Mouse (Mus musculus): ENCODE measurements around the gene Gm11213. TPM values are rescaled to one million over a fixed set of nuclear protein-coding genes. Genes with fewer than 3 reads are reported as not detected.

Gene Gm11213
- polyA plus RNA-seq, 1 experiment from 2014 or later, result not detected

DNA sequence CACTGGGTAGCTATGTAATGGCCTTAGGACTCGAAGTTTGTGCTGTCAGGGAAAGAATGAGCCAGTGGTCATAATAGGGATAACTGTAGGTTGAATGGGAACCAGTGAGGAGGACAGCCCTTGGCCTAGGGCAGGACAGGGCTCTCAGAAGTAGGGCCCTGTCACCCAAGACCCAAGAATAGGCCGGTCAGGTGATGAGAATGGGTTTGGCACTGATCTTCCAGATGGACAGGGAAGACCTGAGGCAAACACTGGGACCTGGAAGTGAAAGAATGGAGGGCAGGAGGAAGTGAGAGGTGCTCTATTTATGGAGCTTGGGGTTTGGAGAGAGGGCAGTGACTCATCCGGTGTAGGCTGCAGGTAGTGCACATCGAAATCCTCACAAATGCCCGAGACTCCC is 48.4 kb downstream of the Gm11213 start:
- Histone ChIP-seq H3K4me2 (replicated peaks) (no peak overlapping the region), H3K9me3 (no peaks in the 10 kb centered on the region), H3K27ac (no peak overlapping the region), H3K27me3 (0 out of 2 replicates have a peak, but pooled peaks cover 9% of the 10 kb centered on the region), H3K36me3 (peaks cover 24% of the 10 kb centered on the region), H3K9ac (replicated peaks) (no peak overlapping the region), H3K4me3 (replicated peaks) (no peak overlapping the region), H3K4me1 (replicated peaks) (peaks cover 30% of the 10 kb centered on the region)
- ATAC-seq, result no peak
- WGBS, result 68% methylated on average over 5 of the region's 5 CpGs

DNA sequence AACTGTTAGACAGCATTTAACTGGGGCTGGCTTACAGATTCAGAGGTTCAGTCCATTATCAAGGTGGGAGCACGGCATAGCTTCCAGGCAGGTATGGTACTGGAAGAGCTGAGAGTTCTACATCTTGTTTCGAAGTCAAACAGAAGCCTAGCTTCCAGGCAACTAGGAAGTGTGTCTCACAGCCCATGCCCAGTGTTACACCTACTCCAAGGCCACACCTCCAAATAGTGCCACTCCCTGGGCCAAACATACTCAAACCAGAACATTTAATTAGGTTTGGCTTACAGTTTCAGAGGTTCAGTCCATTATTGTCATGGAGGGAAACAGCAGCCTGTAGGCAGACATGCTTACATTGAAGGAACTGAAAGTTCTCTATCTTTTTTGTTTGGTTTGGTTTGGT is 50.0 kb downstream of the Gm11213 start:
- H3K36me3 ChIP-seq, result peaks cover 35% of the 10 kb centered on the region
- H3K9me3 ChIP-seq, result no peaks in the 10 kb centered on the region
- no peak overlapping the region for H3K4me3 ChIP-seq (replicated peaks)
- no peak overlapping the region for H3K9ac ChIP-seq (replicated peaks)
- whole genome bisulfite sequencing, result 93% methylated on average over 2 of the region's 2 CpGs
- H3K27me3 ChIP-seq, result 0 out of 2 replicates have a peak, but pooled peaks cover 5% of the 10 kb centered on the region
- peaks cover 29% of the 10 kb centered on the region for H3K4me1 ChIP-seq (replicated peaks)
- no peak for ATAC-seq
- H3K27ac ChIP-seq, result no peak overlapping the region
- H3K4me2 ChIP-seq (replicated peaks), result no peak overlapping the region

DNA sequence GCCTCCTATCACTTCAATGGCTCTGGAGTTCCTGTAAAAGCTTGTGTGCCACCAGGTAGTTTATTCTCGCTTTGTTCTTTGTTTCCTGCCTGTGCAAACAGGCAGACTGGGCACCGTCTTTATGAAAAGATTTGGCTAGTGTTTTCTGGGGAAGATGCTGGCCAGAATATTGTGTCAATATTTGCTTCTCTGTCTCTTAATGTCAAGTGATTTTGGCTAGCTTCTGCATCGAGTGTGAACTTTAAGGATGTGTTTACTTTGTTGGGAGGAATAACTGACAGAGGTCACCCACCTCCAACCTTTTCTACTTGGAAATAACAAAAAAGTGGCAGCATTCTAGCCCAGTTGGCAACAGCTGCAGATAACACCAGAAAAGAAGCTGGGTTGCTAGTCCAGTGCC is 50.4 kb downstream of the Gm11213 start:
- no peak for ATAC-seq
- H3K9me3 ChIP-seq, result no peaks in the 10 kb centered on the region
- no peak overlapping the region for H3K4me3 ChIP-seq (replicated peaks)
- no peak overlapping the region for H3K27ac ChIP-seq
- H3K4me2 ChIP-seq (replicated peaks), result no peak overlapping the region
- 46% methylated on average over 3 of the region's 3 CpGs for WGBS
- H3K9ac ChIP-seq (replicated peaks), result no peak overlapping the region
- peaks cover 24% of the 10 kb centered on the region for H3K4me1 ChIP-seq (replicated peaks)
- peaks cover 38% of the 10 kb centered on the region for H3K36me3 ChIP-seq
- 0 out of 2 replicates have a peak, but pooled peaks cover 5% of the 10 kb centered on the region for H3K27me3 ChIP-seq

DNA sequence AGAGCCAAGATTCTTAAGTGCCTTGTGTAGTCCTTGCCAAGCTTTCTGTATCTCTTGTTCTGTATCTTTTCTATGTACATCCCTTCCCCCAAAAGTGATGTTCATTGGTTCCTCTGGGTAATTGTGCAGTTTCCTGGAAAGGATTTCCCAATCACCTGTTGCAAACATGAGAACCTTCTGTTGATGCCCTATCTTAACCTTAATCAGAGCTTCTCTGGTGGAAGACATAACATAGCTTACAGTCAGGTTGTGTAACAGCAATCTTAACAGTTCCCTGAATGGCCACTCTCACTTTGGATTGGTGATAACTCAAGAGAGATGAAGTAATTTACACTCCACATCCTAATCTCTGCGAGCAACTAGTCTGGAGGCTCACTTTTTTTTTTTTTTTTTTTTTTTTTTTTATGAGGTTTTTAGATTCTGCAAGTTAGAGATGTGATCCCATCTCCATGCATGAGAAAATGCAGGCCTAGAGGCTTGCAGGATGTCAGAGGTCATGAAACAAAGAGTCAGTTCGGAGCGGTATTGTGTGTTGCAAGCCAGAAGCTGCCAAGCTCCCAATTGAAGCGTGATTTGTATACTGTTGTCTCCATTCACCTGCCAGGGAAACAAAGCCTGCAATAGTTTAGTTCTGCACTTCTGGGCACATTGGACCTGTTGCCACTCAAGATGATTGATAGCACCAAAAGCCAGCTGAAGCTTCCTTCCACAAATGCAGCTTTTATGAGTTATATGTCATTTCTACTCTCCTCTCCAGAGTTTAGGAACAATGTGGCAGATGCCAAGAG is 51.1 kb downstream of the Gm11213 start:
- no peak overlapping the region for H3K4me2 ChIP-seq (replicated peaks)
- no peak for ATAC-seq
- H3K9ac ChIP-seq (replicated peaks), result no peak overlapping the region
- H3K4me1 ChIP-seq (replicated peaks), result peaks cover 18% of the 10 kb centered on the region
- H3K4me3 ChIP-seq (replicated peaks), result no peak overlapping the region
- WGBS, result 22% methylated on average over 4 of the region's 4 CpGs
- H3K36me3 ChIP-seq, result peaks cover 44% of the 10 kb centered on the region
- H3K27ac ChIP-seq, result no peak overlapping the region
- H3K9me3 ChIP-seq, result no peaks in the 10 kb centered on the region
- H3K27me3 ChIP-seq, result 0 out of 2 replicates have a peak, but pooled peaks cover 5% of the 10 kb centered on the region

DNA sequence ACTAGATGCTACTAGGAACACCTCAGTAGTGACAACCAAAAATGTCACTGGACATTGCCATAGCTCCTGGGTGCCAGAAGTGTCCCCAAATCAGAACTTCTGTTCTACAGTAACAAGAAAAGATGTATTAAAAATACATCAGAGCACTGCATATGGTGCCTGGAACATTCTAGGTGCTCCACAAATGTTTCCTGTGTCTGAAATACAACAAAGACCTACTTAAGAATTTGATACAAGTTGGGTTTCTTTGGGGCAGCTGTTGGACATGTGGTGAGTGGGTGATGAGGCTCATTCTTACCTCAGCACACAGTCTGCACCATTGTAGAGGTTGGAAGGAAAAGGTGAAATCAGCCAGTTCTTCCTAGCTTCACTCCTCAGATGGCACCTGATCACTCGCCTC is 52.2 kb downstream of the Gm11213 start:
- no peak for ATAC-seq
- Histone ChIP-seq H3K9ac (replicated peaks) (no peak overlapping the region), H3K4me3 (replicated peaks) (no peak overlapping the region), H3K4me1 (replicated peaks) (peaks cover 17% of the 10 kb centered on the region), H3K27me3 (0 out of 2 replicates have a peak, but pooled peaks cover 4% of the 10 kb centered on the region), H3K36me3 (peaks cover 52% of the 10 kb centered on the region), H3K27ac (no peak overlapping the region), H3K9me3 (no peaks in the 10 kb centered on the region), H3K4me2 (replicated peaks) (no peak overlapping the region)
- WGBS, result 93% methylated on average over 1 of the region's 1 CpGs

DNA sequence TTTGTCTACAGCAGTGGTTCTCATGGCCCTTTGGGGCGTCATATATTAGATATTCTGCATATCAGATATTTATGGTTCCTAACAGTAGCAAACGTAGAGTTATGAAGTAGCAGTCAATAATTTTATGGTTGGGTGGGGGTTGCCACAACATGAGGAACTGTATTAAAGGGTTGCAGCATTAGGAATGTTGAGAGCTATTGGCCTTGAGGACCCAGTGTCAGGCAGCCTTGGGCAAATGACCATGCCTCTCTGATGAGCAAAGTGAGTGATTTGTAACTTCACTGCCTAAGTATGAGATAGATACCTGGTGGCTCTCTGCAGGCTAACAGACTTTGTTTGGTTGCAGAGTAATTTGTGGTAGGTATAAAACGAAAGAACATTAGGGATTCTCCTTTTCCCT is 54.2 kb downstream of the Gm11213 start:
- no peak overlapping the region for H3K4me3 ChIP-seq (replicated peaks)
- peaks cover 28% of the 10 kb centered on the region for H3K4me1 ChIP-seq (replicated peaks)
- H3K9ac ChIP-seq (replicated peaks), result no peak overlapping the region
- no peak for ATAC-seq
- peaks cover 52% of the 10 kb centered on the region for H3K36me3 ChIP-seq
- H3K27me3 ChIP-seq, result no peaks in the 10 kb centered on the region
- no peak overlapping the region for H3K27ac ChIP-seq
- WGBS, result 97% methylated on average over 3 of the region's 3 CpGs
- no peak overlapping the region for H3K4me2 ChIP-seq (replicated peaks)
- H3K9me3 ChIP-seq, result no peaks in the 10 kb centered on the region

DNA sequence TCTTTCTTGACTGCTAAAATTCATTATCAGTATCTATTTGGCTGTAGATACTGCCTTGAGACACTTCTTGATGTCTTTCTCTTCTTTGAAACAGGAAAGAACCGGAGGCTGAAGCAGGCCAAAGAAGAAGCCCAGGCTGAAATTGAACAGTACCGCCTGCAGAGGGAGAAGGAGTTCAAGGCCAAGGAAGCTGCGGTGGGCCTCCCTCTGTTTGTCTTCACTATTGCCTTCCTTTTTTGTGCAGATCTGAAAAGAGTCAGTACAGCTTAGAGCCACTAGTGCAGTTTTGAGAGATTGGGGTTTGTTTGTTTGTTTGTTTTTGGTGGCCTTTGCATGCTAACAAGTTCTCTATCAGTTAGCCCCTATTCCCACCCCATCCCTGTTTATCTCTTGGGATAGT is 56.6 kb downstream of the Gm11213 start:
- no peaks in the 10 kb centered on the region for H3K27me3 ChIP-seq
- H3K4me3 ChIP-seq (replicated peaks), result no peak overlapping the region
- H3K4me2 ChIP-seq (replicated peaks), result no peak overlapping the region
- peaks cover 43% of the 10 kb centered on the region for H3K36me3 ChIP-seq
- H3K9ac ChIP-seq (replicated peaks), result no peak overlapping the region
- ATAC-seq, result no peak
- 76% methylated on average over 3 of the region's 3 CpGs for WGBS
- H3K4me1 ChIP-seq (replicated peaks), result peaks cover 34% of the 10 kb centered on the region
- H3K9me3 ChIP-seq, result no peaks in the 10 kb centered on the region
- no peak overlapping the region for H3K27ac ChIP-seq

DNA sequence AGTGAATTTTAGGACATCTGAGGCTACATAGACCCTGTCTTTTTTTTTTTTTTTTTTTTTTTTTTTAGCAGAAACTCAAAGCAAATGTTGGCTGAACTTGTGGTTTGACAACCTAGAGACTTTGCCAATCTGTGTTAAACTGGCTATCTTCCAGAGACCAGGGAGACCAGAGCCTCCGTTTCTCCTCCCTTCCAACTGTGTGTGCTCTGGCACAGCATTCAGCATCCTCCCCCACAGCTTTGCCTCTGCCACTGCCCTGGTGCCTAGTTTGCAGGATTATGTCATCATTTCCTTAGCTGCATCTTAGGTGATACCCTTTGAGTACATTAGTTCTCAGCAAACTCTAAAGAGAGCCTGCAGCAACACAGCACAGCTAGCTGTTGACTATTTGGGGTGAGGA is 57.3 kb downstream of the Gm11213 start:
- H3K9ac ChIP-seq (replicated peaks), result no peak overlapping the region
- no peak overlapping the region for H3K4me2 ChIP-seq (replicated peaks)
- H3K4me1 ChIP-seq (replicated peaks), result peaks cover 34% of the 10 kb centered on the region
- no peak overlapping the region for H3K4me3 ChIP-seq (replicated peaks)
- peaks cover 39% of the 10 kb centered on the region for H3K36me3 ChIP-seq
- ATAC-seq, result no peak
- H3K27ac ChIP-seq, result no peak overlapping the region
- H3K9me3 ChIP-seq, result no peaks in the 10 kb centered on the region
- H3K27me3 ChIP-seq, result no peaks in the 10 kb centered on the region
- WGBS, result 91% methylated on average over 1 of the region's 1 CpGs

Other genes with a start within 250 kb of the Gm11213 start
- not detected in 2 replicates for gene Orm3, start 249.1 kb downstream of the Gm11213 start, polyA plus RNA-seq (2015; fragmentation: Nextera tagmentation; extraction: Ambion mirVana)
- not detected in 2 replicates for gene Orm2, start 242.8 kb downstream of the Gm11213 start, polyA plus RNA-seq (2015; fragmentation: Nextera tagmentation; extraction: Ambion mirVana)
- gene Akna, start 201.9 kb downstream of the Gm11213 start, polyA plus RNA-seq (2015; fragmentation: Nextera tagmentation; extraction: Ambion mirVana), result 10.7 and 11.8 TPM in 2 replicates
- gene Whrn, start 109.3 kb downstream of the Gm11213 start, polyA plus RNA-seq (2015; fragmentation: Nextera tagmentation; extraction: Ambion mirVana), result 6.6 and 10.3 TPM in 2 replicates
- 461 and 466 TPM in 2 replicates for gene Atp6v1g1, start 60.5 kb downstream of the Gm11213 start, polyA plus RNA-seq (2015; fragmentation: Nextera tagmentation; extraction: Ambion mirVana)
- gene Tmem268, start 46.5 kb downstream of the Gm11213 start, polyA plus RNA-seq (2015; fragmentation: Nextera tagmentation; extraction: Ambion mirVana), result 2.7 and 2.8 TPM in 2 replicates
- not detected in 2 replicates for gene Tex48, start 17.2 kb upstream of the Gm11213 start, polyA plus RNA-seq (2015; fragmentation: Nextera tagmentation; extraction: Ambion mirVana)
- not detected in 2 replicates for gene Gm11214, start 58.1 kb upstream of the Gm11213 start, polyA plus RNA-seq (2015; fragmentation: Nextera tagmentation; extraction: Ambion mirVana)
- gene Tnfsf15, start 139.9 kb upstream of the Gm11213 start, polyA plus RNA-seq (2015; fragmentation: Nextera tagmentation; extraction: Ambion mirVana), result not detected in 2 replicates